Mouse (Mus musculus): ENCODE measurements around the gene Ttll5. TPM values are rescaled to one million over a fixed set of nuclear protein-coding genes. Genes with fewer than 3 reads are reported as not detected.

Gene Ttll5
- polyA plus RNA-seq, 1 experiment from 2014 or later = 14.0 TPM

DNA sequence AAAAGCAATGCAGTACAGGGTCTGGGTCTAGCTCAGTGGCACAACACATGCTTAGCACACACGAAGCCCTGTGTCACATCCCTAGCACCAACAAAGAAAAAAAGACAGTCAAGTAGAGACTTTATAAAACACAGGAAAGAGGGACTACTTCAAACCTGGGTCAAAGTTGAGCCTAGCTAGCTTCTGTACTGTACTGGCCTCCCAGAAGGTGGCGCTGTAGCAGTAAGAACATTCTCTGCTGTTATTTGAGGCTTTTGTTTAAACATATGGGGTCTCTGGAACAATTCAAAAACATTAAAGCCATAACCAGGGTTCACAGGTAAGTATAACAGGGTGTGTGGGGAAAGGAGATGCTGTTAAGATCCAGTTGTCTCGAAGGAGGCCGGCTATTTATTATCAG, 200.0 kb downstream of the Ttll5 start:
- Histone ChIP-seq H3K4me3 (replicated peaks) (no peak overlapping the region), H3K36me3 (peaks cover 9% of the 10 kb centered on the region; the same call in 1 of the 2 replicates), H3K27me3 (no peaks in the 10 kb centered on the region), H3K4me2 (replicated peaks) (no peak overlapping the region), H3K9ac (replicated peaks) (no peak overlapping the region), H3K4me1 (replicated peaks) (peaks cover 6% of the 10 kb centered on the region; the same call in 1 of the 2 replicates), H3K9me3 (no peaks in the 10 kb centered on the region), H3K27ac (no peak overlapping the region)
- no peak for ATAC-seq
- WGBS = 61% methylated on average over 4 of the region's 4 CpGs

- 91% methylated on average over 6 of the region's 6 CpGs for WGBS
- no peak for ATAC-seq
- peaks cover 9% of the 10 kb centered on the region; the same call in 1 of the 2 replicates for H3K36me3 ChIP-seq
- H3K27me3 ChIP-seq = no peaks in the 10 kb centered on the region
- no peak overlapping the region for H3K9ac ChIP-seq (replicated peaks)
- H3K9me3 ChIP-seq = no peaks in the 10 kb centered on the region
- H3K4me2 ChIP-seq (replicated peaks) = no peak overlapping the region
- H3K27ac ChIP-seq = no peak overlapping the region
- peaks cover 6% of the 10 kb centered on the region; the same call in 1 of the 2 replicates for H3K4me1 ChIP-seq (replicated peaks)
- H3K4me3 ChIP-seq (replicated peaks) = no peak overlapping the region
Measured at GRCm38 (mm10) chr12:86025480-86025879, 201.0 kb downstream of the Ttll5 start.

- no peaks in the 10 kb centered on the region for H3K27me3 ChIP-seq
- no peak overlapping the region for H3K4me3 ChIP-seq (replicated peaks)
- 0 out of 2 replicates have a peak, but pooled peaks have one; percentile 56 for ATAC-seq
- H3K4me2 ChIP-seq (replicated peaks) = no peak overlapping the region
- H3K4me1 ChIP-seq (replicated peaks) = peaks cover 6% of the 10 kb centered on the region; the same call in 1 of the 2 replicates
- no peak overlapping the region for H3K9ac ChIP-seq (replicated peaks)
- WGBS = 84% methylated on average over 5 of the region's 5 CpGs
- no peaks in the 10 kb centered on the region for H3K9me3 ChIP-seq
- no peak overlapping the region for H3K27ac ChIP-seq
- 0 out of 2 replicates have a peak, but pooled peaks cover 4% of the 10 kb centered on the region for H3K36me3 ChIP-seq
Measured at GRCm38 (mm10) chr12:86027000-86027399, 202.5 kb downstream of the Ttll5 start.

GRCm38 (mm10) chr12:86027747-86028146, 203.3 kb downstream of the Ttll5 start:
- WGBS = 94% methylated on average over 1 of the region's 1 CpGs
- Histone ChIP-seq H3K4me2 (replicated peaks) (no peak overlapping the region), H3K36me3 (0 out of 2 replicates have a peak, but pooled peaks cover 4% of the 10 kb centered on the region), H3K27me3 (no peaks in the 10 kb centered on the region), H3K27ac (no peak overlapping the region), H3K4me3 (replicated peaks) (no peak overlapping the region), H3K9ac (replicated peaks) (no peak overlapping the region), H3K9me3 (no peaks in the 10 kb centered on the region), H3K4me1 (replicated peaks) (peaks cover 6% of the 10 kb centered on the region; the same call in 1 of the 2 replicates)
- ATAC-seq = no peak

GRCm38 (mm10) chr12:86030932-86031331, 206.5 kb downstream of the Ttll5 start:
- H3K9me3 ChIP-seq = no peaks in the 10 kb centered on the region
- H3K4me3 ChIP-seq (replicated peaks) = no peak overlapping the region
- 87% methylated on average over 5 of the region's 5 CpGs for WGBS
- H3K27ac ChIP-seq = no peak overlapping the region; the same call in 1 of the 2 replicates
- no peaks in the 10 kb centered on the region for H3K27me3 ChIP-seq
- H3K4me1 ChIP-seq (replicated peaks) = no peaks in the 10 kb centered on the region
- H3K4me2 ChIP-seq (replicated peaks) = no peak overlapping the region
- H3K36me3 ChIP-seq = 0 out of 2 replicates have a peak, but pooled peaks cover 2% of the 10 kb centered on the region
- no peak overlapping the region for H3K9ac ChIP-seq (replicated peaks)
- no peak for ATAC-seq

DNA sequence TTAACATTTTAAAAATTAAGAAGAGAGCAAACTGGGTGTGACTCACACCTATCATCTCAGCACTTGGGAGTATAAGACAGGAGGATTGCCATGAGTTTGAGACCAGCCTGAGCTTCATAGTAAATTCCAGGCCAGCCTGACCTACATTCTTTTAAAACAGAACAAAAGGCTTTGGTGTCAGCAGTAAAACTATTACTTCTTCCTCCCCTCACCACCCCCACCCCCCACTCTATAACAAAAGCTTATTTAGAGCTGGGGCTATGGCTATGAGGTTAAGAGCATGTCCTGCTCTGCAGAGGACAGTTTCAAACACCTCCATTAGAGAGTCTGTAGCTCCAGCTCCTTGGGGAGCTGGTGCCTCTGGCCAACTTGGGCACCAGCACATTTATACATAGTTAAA, 211.1 kb downstream of the Ttll5 start:
- Histone ChIP-seq H3K27me3 (no peaks in the 10 kb centered on the region), H3K4me1 (replicated peaks) (peaks cover 18% of the 10 kb centered on the region), H3K4me3 (replicated peaks) (no peak overlapping the region), H3K9me3 (no peaks in the 10 kb centered on the region), H3K9ac (replicated peaks) (no peak overlapping the region), H3K27ac (no peak overlapping the region), H3K36me3 (no peaks in the 10 kb centered on the region), H3K4me2 (replicated peaks) (no peak overlapping the region)
- ATAC-seq = no peak

DNA sequence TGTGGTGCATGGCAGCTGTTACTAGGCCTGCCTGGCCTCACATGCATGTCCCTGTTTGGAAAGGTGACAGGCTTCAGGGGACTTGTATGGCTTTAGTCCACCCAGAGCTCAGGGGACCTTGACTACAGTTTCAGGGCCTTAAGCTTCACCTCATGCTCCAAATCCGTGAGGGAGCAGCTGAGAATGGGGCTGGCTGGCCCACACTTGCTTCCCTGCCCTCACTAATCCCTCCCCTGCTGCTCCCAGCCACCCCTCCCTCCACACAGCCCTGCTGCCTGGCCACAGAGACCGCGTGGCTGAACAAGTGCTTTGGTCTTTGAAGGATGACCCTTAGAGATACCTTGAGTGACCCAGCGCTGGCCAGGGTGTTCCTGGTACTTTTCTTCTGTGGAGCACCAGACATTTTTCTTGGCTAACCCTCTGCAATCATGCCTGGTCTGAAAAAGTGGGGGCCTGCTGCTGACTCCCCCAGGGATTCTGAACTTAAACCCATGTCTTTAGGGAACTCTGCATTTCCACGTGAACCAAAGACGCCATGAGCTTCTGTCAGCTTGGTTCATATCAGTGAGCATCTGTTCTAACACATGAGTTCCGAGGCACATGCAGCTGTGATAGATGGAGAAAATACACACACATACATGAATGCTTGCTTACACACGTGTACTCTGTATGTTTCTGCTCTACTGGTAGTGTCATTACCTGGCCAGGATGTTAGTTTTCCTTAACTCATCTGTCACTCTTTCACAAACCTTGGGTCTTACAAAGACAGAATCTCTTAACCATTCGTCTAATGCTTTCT, 212.1 kb downstream of the Ttll5 start:
- no peaks in the 10 kb centered on the region for H3K9me3 ChIP-seq
- no peak overlapping the region for H3K9ac ChIP-seq (replicated peaks)
- H3K4me2 ChIP-seq (replicated peaks) = no peak overlapping the region
- no peaks in the 10 kb centered on the region for H3K27me3 ChIP-seq
- peak overlapping the region; percentile 53; the same call in 1 of the 2 replicates for H3K27ac ChIP-seq
- H3K36me3 ChIP-seq = no peaks in the 10 kb centered on the region
- H3K4me1 ChIP-seq (replicated peaks) = peaks cover 18% of the 10 kb centered on the region
- H3K4me3 ChIP-seq (replicated peaks) = no peak overlapping the region
- 0 out of 2 replicates have a peak, but pooled peaks have one; percentile 11 for ATAC-seq
- 29% methylated on average over 9 of the region's 9 CpGs for WGBS

DNA sequence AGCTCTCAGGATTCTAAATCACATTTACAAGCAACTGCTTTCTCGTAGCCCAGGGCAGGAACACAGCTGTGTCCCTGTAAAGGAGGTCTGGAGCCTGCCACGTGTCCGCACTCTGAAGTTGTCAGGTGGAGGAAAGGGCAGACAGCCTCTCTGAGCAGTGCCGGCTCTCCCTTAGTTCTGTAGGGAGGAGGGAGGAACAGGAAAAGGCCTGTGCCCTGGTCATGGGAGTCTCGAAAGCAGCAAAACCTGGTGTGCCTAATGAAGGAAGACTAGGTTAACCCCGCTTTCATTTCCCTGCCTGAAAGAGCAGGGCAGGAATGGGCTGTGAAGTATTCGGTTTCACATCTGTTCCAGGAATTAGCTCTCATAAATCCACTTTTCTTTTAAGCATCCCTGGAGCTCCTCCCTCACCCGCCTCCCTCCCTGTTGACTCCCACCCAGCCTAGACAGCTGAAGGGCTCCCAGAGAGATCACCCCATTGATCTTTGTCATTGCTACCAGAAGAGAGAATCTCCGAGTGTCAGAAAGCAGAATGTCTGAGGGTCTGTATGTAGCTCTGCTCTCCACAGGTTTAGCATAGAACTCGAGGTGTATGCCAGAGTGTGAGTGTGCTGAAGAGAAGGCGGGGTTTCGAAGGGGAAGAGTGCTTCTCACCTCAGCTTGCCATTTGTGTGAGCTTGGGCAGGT, 212.9 kb downstream of the Ttll5 start:
- WGBS = 30% methylated on average over 12 of the region's 12 CpGs
- Histone ChIP-seq H3K4me3 (replicated peaks) (no peak overlapping the region), H3K9ac (replicated peaks) (no peak overlapping the region), H3K27me3 (no peaks in the 10 kb centered on the region), H3K27ac (peak overlapping the region; percentile 53; the same call in 1 of the 2 replicates), H3K4me1 (replicated peaks) (peaks cover 18% of the 10 kb centered on the region), H3K4me2 (replicated peaks) (no peak overlapping the region), H3K9me3 (no peaks in the 10 kb centered on the region), H3K36me3 (no peaks in the 10 kb centered on the region)
- 0 out of 2 replicates have a peak, but pooled peaks have one; percentile 58 for ATAC-seq

DNA sequence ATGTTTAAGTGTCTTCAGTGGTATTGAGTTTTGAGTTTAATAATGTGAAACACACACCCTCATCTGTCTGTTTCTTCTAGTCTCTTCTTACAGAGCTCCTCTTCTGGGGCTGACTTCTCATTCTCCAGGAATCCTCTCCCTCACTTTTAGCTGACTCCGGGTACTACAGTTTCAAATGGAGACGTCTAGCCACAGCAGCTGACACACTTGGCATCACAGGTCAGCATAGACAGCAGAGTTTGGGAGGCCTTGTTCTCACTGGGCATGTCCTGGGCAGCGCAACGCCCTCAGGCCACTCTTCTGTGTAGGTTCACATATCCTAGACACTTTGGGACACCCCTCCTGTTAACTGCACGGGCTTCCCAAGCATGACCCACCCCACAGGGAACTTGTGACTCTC, 214.6 kb downstream of the Ttll5 start:
- H3K9me3 ChIP-seq = peaks cover 6% of the 10 kb centered on the region; the same call in 1 of the 2 replicates
- no peak for ATAC-seq
- H3K27me3 ChIP-seq = no peaks in the 10 kb centered on the region
- 80% methylated on average over 5 of the region's 5 CpGs for WGBS
- no peak overlapping the region for H3K27ac ChIP-seq
- no peak overlapping the region for H3K4me3 ChIP-seq (replicated peaks)
- no peak overlapping the region for H3K4me2 ChIP-seq (replicated peaks)
- peaks cover 11% of the 10 kb centered on the region for H3K36me3 ChIP-seq
- no peak overlapping the region for H3K9ac ChIP-seq (replicated peaks)
- H3K4me1 ChIP-seq (replicated peaks) = peaks cover 18% of the 10 kb centered on the region

- no peak overlapping the region for H3K27ac ChIP-seq
- H3K9me3 ChIP-seq = peaks cover 6% of the 10 kb centered on the region; the same call in 1 of the 2 replicates
- no peaks in the 10 kb centered on the region for H3K27me3 ChIP-seq
- no peak overlapping the region for H3K4me2 ChIP-seq (replicated peaks)
- no peak for ATAC-seq
- peaks cover 18% of the 10 kb centered on the region for H3K4me1 ChIP-seq (replicated peaks)
- WGBS = 84% methylated on average over 6 of the region's 6 CpGs
- H3K9ac ChIP-seq (replicated peaks) = no peak overlapping the region
- no peak overlapping the region for H3K4me3 ChIP-seq (replicated peaks)
- peaks cover 11% of the 10 kb centered on the region for H3K36me3 ChIP-seq
Measured at GRCm38 (mm10) chr12:86039751-86040150, 215.3 kb downstream of the Ttll5 start.

DNA sequence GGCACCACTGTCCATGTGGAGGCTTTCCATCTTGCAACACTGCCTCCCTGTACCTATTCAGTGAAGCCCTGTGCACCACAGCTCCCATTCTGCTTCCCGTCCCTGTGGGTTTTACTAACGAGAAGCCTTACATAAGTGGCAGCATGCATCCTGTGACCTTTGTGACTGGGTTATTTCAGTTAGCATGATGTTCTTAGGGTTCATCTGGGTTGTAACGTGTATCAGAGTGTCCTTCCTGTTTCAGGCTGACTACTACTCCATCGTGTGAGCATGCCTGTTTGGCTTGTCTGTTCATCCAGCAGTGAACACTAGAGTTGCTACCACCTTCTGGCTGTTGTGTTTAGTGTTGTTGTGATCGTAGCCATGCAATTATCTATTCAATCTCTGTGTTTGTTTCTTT, 221.7 kb downstream of the Ttll5 start:
- peaks cover 11% of the 10 kb centered on the region for H3K36me3 ChIP-seq
- no peaks in the 10 kb centered on the region for H3K4me1 ChIP-seq (replicated peaks)
- no peak overlapping the region for H3K4me3 ChIP-seq (replicated peaks)
- WGBS = 84% methylated on average over 5 of the region's 5 CpGs
- H3K9me3 ChIP-seq = peaks cover 6% of the 10 kb centered on the region; the same call in 1 of the 2 replicates
- H3K4me2 ChIP-seq (replicated peaks) = no peak overlapping the region
- H3K9ac ChIP-seq (replicated peaks) = no peak overlapping the region
- H3K27me3 ChIP-seq = no peaks in the 10 kb centered on the region
- ATAC-seq = no peak
- H3K27ac ChIP-seq = no peak overlapping the region

DNA sequence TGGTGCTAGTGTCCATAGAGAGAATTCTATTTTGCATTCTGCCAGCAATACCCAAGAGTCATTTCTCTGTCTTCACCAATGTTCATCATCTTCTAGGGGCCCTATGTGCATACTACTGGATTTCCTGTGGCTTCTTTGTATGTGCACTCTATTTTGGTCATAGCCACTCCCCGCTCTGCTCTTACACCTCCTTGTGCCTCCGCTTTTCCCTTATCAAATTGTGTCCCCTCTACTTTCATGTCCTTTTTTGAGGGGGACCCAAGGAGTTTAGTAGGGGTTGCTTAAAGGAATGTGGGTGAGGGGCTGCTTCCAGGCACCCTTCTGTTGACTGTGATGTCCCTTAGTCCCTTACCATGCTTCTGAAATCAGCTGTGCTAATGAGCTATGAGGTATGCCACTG, 222.3 kb downstream of the Ttll5 start:
- H3K4me1 ChIP-seq (replicated peaks) = no peaks in the 10 kb centered on the region
- H3K9ac ChIP-seq (replicated peaks) = no peak overlapping the region
- H3K4me2 ChIP-seq (replicated peaks) = no peak overlapping the region
- H3K36me3 ChIP-seq = peaks cover 11% of the 10 kb centered on the region
- H3K27me3 ChIP-seq = no peaks in the 10 kb centered on the region
- peaks cover 6% of the 10 kb centered on the region; the same call in 1 of the 2 replicates for H3K9me3 ChIP-seq
- 96% methylated on average over 2 of the region's 2 CpGs for WGBS
- no peak for ATAC-seq
- no peak overlapping the region for H3K4me3 ChIP-seq (replicated peaks)
- H3K27ac ChIP-seq = no peak overlapping the region

Data from midbrain, embryonic 13.5 days (tissue).